Mouse (Mus musculus): ENCODE measurements around the gene Draxin.

The Draxin gene

DNA sequence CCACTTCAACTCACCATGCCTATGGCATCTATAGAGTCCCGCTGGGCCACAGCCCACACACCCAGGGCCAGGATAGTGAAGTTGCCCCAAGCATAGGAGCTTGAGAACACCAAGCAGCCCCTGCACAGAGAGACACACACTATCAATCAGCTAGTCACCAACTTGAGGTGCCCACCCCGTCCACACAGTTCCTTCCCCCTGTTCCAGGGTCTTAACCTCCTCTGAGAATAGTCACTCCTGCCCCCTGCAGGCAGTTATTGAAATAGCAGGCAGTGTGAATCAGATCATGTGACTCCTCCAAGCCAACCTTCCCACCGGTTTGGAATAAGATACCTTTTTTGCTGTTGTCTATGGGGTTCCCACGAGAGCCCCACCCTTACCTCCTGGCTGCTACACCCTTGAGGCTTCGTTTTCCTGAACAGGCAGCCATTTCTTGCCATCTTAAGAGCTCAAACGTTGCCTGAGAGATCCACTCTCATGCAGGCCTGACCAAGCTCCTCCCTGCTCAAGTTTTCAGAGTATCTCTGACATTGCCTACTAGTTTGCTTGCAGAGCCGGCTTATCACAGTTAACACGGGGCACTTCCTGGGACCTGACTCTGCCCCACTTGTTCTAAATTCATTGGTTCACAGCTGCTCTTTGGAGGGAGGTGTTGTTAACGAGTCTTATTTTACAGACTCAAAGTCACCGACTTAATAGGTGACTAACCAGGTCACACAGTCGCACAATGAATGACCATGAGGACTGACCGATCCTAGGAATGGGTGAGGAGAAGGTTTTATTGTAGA lies 48.0 kb downstream of the Draxin start:
- peak; percentile 64 for DNase-seq

DNA sequence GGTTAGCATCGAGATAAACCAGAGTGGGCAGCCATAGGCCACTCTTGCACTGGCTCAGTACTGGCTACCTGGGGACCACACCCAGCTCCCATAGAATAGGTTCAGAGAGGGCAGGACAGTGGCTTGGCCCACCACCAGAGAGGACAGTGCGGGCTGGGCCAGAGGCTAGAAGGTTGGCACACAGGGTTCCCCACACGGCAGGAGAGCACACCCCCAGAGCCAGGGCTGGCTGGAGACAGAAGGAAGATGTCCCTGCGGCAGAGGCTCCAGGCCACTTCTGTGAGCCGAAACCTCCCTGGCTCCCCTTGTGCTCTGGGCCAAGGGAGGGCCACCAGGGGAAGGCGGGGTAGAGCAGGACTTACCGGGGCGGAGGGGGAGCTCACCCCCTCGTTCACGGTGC lies 49.3 kb downstream of the Draxin start:
- no peak for DNase-seq

DNA sequence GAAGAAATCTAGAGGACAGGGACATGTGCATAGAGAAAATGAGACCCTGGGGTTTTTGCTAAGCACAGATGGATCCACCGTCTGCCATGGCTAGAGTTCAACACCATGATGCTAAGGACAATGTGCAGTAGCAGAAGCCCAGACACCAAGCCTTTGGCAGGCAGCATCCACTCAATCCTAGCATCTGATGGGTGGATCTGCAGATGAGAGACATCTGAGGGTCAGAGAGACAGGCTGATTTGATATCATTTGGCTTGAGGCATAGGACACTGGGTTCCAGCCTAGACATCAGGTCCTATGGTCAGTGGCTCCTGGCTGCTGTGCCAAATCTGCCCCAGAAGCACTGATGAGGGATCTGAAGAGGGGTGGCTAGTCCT lies 49.9 kb downstream of the Draxin start:
- no peak for DNase-seq

DNA sequence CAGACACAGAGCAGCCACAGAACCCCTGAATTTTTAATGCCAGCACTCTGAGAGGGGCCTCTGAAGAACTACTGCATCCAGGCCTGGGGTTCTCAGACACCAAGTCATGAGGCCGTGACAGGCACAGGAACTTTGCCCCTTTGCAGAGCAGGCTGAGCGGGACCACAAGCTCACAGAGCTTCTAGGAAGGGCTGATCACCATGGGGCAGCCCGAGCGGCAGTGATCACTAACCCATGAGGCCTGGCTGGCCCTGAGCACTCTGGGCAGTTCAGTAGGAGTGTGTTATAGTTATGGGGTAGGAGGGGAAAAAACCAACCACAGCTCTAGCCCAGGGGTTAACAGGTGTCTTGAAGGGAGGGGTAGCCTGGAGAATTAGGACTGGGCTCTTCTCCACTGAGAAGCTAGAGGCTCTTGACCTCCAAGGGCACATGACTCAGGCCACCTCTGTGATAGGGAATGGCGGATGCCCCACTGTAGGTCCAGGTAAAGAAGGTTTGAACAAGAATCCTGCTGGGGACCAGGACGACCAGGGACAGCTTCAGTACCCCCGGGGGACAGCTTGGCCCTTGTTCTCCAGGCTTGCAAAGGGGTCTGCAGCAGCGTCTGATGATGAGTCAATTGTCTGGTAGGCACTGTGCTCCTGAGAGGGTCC lies 50.4 kb downstream of the Draxin start:
- DNase-seq: no peak

DNA sequence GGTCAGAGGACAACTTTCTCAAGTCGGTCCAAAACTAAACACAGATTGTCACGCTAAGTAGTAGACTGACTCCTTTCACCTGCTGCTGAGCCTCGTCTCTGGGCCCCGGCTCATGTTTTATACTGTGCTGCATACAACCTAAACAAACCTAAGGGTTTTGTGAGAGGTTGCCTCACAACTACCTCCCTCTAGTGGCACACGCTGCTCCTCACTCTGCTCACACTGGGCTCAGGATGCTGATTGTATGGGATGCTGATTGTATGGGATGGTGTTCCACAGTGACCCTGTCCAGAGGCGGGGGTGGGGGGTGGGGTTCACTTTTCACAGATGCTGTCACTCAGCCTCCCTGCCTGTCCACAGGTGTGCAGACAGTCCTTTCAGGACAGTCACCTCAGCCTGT lies 51.3 kb downstream of the Draxin start:
- no peak for DNase-seq

DNA sequence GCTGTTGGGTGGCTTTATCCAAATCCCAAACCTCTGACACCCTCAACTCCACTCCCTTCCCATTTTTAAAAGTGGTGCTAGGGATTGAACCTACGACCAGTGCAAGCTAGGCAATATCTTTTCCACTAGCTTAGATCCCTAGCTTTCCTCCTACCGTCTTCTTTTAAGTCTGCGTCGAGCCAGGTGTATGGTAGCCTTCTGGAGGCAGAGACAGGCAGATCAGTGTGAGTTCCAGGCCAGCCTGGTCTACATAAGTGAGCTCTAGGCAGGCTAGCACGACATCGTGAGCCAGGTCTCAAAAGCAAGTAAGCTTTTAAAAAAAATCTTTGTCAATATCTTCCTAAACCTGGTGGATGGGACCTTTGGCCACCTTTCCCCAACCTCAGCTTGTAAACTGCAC lies 54.6 kb downstream of the Draxin start:
- DNase-seq: no peak

DNA sequence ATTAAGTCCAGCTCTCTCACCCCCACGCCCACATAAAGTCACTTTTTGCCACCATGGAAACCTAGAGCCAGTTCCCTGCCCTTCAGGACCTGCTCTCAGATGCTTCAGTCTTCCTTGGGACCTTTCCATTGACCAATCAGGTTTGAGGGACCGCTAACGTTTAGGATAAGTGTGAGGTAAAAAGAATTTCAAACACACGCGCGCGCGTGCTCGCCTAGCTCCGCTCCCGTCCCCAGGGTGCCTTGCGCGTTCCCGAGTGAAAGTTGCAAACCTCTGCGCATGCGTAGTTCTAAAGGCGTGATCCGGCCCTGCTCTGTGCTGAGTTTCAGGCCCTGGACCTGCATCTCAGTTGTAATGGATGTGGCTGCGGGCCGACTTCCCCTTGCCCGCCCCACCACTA lies 55.2 kb downstream of the Draxin start:
- DNase-seq: peak; percentile 71

DNA sequence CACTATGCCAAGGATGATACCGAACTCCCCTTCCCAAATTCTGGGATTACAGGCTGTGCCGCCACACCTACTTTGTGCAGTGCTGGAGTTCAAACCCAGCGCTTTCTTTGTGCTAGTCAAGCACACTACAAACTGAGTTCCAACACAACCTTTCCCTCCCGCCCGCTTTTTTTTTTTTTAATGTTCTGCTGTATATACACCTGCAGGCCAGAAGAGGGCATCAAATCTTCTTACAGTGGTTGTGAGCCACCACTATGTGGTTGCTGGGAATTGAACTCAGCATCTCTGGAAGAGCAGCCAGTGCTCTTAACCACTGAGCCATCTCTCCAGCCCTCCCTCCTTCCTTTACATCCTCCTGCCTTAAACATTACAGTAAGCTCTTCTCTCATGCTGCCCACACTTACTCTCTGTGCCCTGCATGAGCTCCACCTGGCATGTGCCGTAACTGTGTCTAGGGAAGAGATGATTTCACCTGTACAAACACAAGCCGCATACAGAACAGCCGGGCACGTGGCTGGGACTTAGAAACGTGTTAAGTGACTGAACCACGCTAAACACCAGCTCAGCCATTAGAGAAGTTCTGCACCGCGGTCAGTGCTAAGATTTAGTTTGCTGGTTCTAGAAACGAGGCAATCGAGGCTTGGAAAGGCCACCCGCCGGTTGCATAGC lies 55.8 kb downstream of the Draxin start:
- no peak for DNase-seq

DNA sequence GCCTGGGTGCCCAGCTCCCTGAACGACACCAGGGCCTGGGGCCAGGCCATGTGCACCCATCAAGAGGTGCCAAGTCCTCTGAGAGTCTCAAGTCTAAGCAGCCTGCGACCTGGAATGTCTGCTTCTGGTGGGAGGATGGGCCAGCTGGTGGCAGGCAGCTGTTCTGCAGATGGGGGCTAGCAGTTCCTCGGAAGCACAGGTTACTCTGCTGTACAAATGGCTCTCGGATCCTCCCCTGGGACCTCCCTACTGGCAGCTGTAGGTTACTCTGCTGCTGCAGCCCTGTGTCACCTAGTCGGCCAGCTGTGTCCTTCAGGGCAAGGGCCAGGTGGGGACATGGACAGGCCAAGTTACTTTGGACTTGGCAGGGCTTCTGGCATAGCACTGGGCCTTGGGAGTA lies 59.0 kb downstream of the Draxin start:
- DNase-seq: no peak

DNA sequence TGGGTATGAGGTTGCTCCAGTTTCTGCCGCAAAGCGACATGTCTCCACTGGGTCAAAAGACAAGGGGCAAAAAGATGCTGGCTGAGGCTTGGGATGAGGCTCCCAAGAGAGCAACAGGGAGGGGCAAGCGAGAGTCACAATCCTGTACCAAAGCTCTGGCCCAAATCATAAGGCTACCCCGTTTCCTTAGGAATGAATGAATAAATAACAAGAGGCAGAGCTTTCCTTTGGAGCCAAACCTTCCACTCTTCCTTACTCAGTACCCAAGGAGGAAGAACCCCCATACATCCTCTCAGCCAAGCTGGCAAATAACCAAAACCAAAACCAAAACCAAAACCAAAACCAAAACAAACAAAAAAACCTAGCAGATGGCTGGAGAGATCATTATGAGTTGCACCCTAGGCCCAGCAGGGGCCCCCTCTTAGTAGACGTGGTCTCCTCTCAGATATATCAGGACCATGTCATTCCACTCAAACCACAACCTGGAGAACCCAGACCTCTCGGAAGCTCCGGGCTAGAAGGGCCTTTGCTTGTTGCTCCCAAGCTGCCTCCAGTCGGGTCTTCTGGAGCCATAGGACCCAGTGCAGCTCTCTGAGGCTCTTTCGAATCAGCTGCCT lies 60.8 kb downstream of the Draxin start:
- no peak for DNase-seq

DNA sequence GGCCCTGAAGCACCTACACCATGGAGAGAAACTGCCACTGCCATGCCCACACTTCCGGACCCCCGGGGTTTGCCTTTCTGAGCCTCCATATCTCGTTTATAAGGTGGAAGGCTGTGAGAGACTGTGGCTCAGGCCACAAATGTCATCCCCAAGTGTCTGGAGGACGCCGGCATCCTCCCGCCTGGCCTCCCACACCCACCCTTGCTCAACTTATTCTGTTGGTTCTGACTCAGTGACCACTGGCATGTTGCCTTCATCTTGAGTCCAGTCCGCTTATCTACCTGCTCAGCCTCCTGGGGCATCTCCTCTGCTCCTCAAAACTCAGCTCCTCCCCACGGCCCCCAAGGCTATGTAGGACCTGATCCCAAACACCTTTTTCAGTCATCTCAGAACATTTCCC lies 63.2 kb downstream of the Draxin start:
- no peak for DNase-seq

DNA sequence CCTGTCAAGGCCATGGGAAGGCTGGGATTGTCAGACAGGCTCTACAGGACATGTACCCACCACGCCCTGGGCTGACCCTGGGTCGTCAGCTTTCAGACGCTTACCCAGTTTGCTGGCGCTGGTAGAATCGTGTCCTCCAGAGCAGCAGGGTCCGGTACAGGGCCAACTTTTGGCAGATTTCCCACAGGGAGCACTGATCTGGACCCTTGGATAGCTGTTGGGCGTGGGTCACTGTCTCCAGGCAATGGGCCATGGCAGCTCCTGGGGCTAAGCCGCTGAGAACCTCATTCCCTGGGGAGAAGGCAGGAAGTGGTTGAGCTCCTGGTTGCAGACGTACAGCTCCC lies 64.1 kb downstream of the Draxin start:
- no peak for DNase-seq

DNA sequence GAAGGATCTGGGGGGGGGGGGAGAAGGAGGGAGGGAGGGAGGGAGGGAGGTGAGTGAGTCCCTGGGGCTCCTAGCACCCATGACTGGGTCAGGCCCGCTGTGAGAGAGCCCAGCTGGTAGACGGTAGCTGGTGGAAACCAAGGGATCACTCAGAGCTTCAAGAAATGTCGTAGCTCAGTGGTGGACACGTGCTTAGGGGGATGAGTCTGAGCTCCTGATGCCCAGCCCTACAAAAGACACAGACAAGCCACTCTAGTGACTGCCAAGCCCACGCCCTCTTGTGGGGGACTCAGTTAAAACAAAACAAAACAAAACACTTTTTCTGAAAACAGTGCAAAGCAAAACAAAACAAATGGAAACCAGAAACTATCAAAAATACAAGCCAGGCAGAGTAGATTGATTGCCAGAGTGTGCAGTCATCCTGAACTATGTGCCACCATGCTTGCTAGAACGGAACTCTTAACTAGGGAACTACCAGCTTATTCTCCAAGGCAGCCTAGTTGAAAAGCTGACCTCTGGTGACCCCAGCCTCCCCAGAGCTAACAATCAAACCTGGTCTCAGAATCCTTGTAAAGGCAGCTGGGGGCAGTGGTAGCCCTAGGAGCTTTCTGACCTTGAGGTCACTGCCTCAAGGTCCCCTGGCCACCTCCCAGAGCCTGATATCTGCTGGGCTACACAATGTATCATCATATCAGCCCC lies 64.6 kb downstream of the Draxin start:
- no peak for DNase-seq

DNA sequence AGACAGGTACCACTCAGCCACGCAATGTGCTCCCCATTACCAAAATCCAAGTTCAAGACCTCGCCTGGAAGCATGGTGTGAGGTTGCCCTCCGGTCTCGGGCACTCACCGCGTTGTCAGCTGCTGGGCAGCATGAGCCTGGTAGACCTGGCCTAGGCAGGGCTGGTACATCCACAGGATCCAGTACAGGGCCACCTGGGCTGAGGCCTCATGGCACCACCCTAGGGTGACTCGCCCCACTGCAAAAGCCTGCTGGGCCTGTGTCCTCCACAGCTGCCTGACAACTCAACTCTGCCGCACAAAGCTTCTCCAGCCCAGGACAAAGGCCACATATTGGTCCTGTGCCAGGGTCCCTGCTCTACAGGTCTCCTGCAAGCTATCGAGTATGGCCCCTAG lies 69.4 kb downstream of the Draxin start:
- no peak for DNase-seq

DNA sequence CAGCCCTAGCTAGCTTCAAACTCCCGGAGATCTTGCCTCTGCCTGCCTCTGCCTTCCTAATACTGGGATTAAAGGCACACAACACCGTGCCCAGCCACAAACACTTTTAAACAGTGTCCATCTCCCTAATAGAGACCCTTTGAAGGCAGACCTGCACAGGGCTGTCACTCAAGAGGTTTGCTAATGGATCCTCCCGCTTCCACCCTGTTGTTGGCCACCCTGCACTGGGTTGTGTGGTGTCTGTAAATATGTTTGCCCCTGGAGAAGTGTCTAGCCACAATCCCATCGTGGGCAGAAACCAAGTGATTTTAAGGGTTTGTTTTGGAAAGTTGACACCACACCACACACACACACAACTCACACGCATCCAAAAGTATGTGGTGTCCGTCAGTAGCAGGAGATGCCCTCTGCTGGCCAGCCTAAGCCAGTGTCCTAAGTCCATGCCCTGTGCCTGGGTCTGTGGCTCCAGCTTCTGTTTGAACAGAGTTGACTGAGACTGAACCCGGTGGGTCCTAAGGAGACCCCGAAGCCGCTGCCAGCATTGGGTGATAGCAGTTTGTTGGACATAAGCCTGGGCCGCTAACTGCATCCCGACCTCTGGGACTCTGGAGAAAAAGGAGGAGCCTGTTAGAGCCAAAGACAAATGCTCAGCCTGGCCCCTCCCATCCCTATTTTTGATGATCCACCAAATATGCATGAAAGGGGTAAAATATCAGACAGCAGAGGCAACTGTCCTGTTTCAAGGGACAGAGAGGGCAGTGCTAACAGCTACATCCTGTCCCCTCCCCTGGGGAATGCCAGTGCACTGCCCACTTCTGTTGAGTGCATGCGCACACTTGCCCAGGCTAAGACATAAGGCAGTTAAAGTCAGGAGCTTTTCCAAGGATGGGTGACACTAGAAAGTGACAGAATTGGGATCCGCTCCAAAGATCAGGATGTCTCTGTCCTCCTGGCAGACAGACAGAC lies 70.1 kb downstream of the Draxin start:
- DNase-seq: no peak

DNA sequence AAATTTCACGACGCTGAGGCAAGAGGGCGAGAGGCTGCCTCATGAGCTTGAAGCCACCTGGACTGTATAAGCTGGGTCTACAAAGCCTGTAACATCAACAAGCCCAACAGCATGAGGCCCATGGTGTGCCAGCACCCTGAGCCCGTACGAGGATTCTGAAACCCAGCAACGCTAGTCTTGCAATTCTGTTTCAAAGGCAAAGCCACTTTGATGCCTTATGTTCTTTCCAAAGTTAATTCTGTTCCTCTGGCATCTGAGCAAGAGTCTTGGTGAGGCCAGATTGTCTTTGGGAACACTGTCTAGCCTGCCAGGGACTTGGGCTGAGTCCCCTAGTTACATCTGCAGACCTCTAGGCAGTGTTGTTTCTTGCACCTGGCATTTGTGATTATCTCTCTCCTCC lies 71.5 kb downstream of the Draxin start:
- no peak for DNase-seq

DNA sequence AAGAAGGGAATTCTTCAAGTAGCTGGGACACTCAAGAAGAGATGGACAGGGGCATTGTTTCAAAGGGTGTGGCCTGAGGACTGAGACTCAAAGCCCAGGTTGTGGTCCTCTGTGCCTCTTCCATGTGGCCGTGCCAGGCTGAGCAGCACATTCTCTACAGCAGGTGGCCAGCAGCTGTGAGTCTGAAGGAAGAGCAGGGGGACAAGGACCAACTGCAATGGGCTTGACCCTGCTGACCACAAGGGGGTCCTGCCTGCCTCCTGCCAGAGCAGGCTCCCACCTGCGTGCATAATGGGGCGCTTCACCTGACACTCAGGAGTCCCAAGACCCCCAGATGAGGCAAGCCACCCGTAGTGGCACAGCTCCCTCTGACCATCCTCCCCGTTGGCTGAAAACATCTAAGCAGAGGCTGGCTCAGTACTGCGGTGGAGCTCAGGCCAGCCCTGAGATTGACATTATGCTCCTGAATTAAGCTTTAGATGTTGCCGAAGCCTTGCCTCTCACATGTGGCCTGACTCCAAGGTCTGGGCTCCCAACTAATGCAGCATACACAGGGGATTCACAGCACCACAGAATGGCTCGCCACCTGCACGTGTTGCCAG lies 72.2 kb downstream of the Draxin start:
- DNase-seq: no peak

DNA sequence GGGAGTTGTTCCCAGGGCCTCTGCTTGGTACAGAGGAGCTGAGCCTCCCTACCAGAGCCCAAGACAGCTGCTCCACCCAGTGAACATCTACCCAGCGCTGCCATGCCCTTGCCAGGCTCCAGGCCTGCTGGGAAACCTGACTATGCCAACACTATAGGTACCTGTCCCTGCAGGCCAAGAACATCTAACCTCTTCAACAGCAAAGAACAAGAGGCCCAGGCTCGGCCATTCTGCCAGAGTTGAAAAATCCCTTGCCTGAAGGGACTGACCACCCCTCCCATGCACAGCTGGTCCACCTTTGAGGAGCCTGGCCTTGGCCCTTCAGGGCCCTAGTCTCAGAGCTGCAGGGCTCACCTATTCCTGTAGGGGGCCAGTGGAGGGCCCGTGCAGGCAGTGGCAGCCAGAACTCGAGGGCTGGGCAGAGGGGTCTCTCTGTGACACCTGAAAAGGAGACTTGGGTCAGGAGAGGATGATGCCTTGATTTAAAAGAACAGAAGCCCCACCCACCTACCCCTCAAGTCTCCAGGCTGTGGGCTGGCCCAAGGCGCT lies 72.8 kb downstream of the Draxin start:
- DNase-seq: no peak

DNA sequence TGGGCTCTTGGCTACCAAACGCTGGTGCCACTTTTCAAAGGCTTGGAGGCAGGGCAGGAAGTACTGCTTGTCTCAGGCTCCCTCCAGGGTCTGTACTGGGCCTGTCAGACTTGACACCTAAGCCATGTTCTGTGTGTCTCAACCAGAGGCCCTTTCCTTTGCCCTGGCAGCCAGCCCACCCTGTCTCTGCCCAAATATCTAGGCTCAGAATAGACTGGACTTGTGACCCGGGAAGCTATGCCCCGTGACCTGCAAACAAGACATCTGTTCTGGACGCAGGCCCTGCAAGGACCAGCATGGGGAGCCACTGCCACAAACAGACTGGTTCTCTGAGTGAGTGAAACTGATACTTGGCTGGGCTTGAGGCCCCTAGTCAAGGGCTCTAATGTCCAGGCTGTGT lies 73.7 kb downstream of the Draxin start:
- DNase-seq: no peak

DNA sequence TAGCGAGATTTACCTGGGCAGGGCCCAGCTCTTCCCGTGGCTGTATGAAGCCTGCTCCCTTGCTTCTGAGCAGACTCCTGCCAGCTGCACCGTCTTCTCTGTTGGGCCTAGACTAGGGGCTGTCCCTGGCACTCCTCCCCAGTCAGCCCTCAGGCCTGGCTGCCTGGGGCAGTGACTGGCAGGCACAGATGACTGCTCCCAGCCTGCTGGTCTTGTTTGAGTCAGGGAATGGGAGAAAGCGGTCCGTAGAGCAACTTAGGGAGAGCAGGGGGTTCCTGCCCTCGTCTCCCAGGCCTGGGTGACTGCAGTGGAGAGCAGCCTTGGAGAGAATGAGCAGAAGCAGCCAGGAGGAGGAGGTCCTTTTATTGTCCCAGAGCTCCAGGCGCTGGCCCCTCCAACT lies 74.3 kb downstream of the Draxin start:
- DNase-seq: no peak

DNA sequence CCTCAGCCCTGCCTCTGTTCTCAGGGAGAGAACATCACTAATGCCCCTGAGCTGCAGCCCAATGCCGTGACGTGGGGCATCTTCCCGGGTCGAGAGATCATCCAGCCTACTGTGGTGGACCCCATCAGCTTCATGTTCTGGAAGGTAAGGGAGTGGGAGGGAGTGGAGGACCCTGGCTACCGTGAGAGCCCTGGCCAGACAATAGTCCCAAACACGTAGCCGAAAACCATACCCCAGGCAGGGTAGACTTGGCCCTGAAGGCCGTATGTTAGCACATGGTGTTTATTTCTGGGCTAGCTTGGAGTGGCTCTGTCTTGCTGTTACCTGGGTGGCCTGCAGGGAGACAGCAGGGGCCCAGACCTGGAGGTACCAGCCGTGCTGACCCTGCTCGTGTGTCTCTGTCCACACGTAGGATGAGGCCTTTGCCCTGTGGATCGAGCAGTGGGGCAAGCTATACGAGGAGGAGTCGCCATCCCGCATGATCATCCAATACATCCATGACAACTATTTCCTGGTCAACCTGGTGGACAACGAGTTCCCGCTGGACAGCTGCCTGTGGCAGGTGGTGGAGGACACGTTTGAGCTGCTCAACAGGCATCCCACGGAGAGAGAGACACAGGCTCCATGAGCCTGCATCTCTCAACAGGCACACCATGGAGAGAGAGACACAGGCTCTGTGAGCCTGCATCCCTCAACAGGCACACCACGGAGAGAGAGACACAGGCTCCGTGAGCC lies 75.4 kb downstream of the Draxin start:
- no peak for DNase-seq

All from right cerebral cortex, postnatal 4 days (tissue).